Mouse (Mus musculus): ENCODE results near the gene Neurog1.

DNA sequence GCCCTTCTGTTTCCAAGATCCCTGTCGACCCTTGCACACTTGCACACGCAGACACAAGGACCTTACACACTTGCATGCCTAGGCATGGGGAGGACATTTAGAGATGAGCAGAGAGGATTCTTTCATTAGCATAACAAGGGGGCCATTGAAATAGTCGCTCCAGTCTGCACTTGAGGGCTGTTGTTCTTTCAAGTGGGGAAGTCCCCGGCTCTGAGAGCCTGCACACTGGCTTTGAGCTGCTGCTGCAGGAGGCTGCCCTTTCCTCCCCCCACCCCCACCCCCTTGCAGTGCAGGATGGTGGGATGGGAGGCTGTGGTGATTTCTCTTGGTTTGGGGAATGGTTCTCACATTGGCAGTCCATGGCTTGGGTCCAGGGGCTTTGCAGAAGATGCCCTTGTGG lies 35.9 kb downstream of the Neurog1 start:
- no peak for TF ChIP-seq POLR2A (IDR thresholded peaks at IDR 0.05; ENCODE audit: low read depth, low read length)
- TF ChIP-seq CTCF (conservative IDR thresholded peaks at IDR 0.05; ENCODE audit: insufficient read depth, insufficient read length, low read depth, low read length), result no peak
